Mouse (Mus musculus): ENCODE data around the gene Nol11. TPM values are rescaled to one million over a fixed set of nuclear protein-coding genes. Genes with fewer than 3 reads are reported as not detected.

Gene Nol11
- polyA plus RNA-seq (2016; fragmentation: Nextera tagmentation; extraction: Ambion mirVana) = 74.5 and 77.7 TPM in 2 replicates

GRCm38 (mm10) chr11:107188565-107189552, at the start of gene Nol11:
Nol11 (minus strand) TSS chr11:107189381.
- peak; percentile 100 for DNase-seq (ENCODE audit: low spot score)
- Histone ChIP-seq H3K36me3 (peaks cover 34% of the 10 kb centered on the region), H3K27me3 (ENCODE audit: low read depth, poor library complexity, severe bottlenecking) (no peaks in the 10 kb centered on the region), H3K9me3 (replicated peaks) (no peaks in the 10 kb centered on the region), H3K4me3 (peak within 1 kb of the TSS; percentile 78), H3K27ac (peak within 1 kb of the TSS; percentile 91), H3K4me1 (peaks cover 5% of the 10 kb centered on the region)
- WGBS = under 1% methylated on average over 62 of the region's 62 CpGs

- DNase-seq (ENCODE audit: low spot score) = no peak
- no peak overlapping the region for H3K4me3 ChIP-seq
- WGBS = 95% methylated on average over 6 of the region's 6 CpGs
- no peaks in the 10 kb centered on the region for H3K27me3 ChIP-seq (ENCODE audit: low read depth, poor library complexity, severe bottlenecking)
- no peaks in the 10 kb centered on the region for H3K9me3 ChIP-seq (replicated peaks)
- H3K36me3 ChIP-seq = peaks cover 12% of the 10 kb centered on the region
- no peak overlapping the region for H3K27ac ChIP-seq
- no peaks in the 10 kb centered on the region for H3K4me1 ChIP-seq
Observed at GRCm38 (mm10) chr11:107238506-107238905, 49.3 kb upstream of the Nol11 start.

GRCm38 (mm10) chr11:107237532-107237931, 48.4 kb upstream of the Nol11 start:
- Histone ChIP-seq H3K27ac (no peak overlapping the region), H3K4me3 (no peak overlapping the region), H3K27me3 (ENCODE audit: low read depth, poor library complexity, severe bottlenecking) (no peaks in the 10 kb centered on the region), H3K9me3 (replicated peaks) (no peaks in the 10 kb centered on the region), H3K4me1 (no peaks in the 10 kb centered on the region), H3K36me3 (peaks cover 21% of the 10 kb centered on the region)
- DNase-seq (ENCODE audit: low spot score) = no peak
- WGBS = 96% methylated on average over 4 of the region's 4 CpGs

GRCm38 (mm10) chr11:107233252-107233890, 44.2 kb upstream of the Nol11 start:
- DNase-seq (ENCODE audit: low spot score) = no peak
- no peaks in the 10 kb centered on the region for H3K9me3 ChIP-seq (replicated peaks)
- peaks cover 41% of the 10 kb centered on the region for H3K36me3 ChIP-seq
- peaks cover 14% of the 10 kb centered on the region for H3K4me1 ChIP-seq
- no peaks in the 10 kb centered on the region for H3K27me3 ChIP-seq (ENCODE audit: low read depth, poor library complexity, severe bottlenecking)
- no peak overlapping the region for H3K4me3 ChIP-seq
- H3K27ac ChIP-seq = no peak overlapping the region
- WGBS = 91% methylated on average over 5 of the region's 5 CpGs

GRCm38 (mm10) chr11:107230128-107230527, 40.9 kb upstream of the Nol11 start:
- Histone ChIP-seq H3K4me3 (no peak overlapping the region), H3K9me3 (replicated peaks) (no peaks in the 10 kb centered on the region), H3K27ac (no peak overlapping the region), H3K4me1 (peaks cover 14% of the 10 kb centered on the region), H3K36me3 (peaks cover 67% of the 10 kb centered on the region), H3K27me3 (ENCODE audit: low read depth, poor library complexity, severe bottlenecking) (no peaks in the 10 kb centered on the region)
- DNase-seq (ENCODE audit: low spot score) = no peak
- WGBS = 49% methylated on average over 10 of the region's 10 CpGs

GRCm38 (mm10) chr11:107226431-107226830, 37.2 kb upstream of the Nol11 start:
- H3K27ac ChIP-seq = no peak overlapping the region
- peaks cover 52% of the 10 kb centered on the region for H3K36me3 ChIP-seq
- peaks cover 38% of the 10 kb centered on the region for H3K4me1 ChIP-seq
- 96% methylated on average over 1 of the region's 1 CpGs for WGBS
- H3K9me3 ChIP-seq (replicated peaks) = no peaks in the 10 kb centered on the region
- H3K4me3 ChIP-seq = no peak overlapping the region
- DNase-seq (ENCODE audit: low spot score) = no peak
- H3K27me3 ChIP-seq (ENCODE audit: low read depth, poor library complexity, severe bottlenecking) = no peaks in the 10 kb centered on the region

GRCm38 (mm10) chr11:107226013-107226412, 36.8 kb upstream of the Nol11 start:
- H3K36me3 ChIP-seq = peaks cover 48% of the 10 kb centered on the region
- DNase-seq (ENCODE audit: low spot score) = no peak
- WGBS = 92% methylated on average over 10 of the region's 10 CpGs

GRCm38 (mm10) chr11:107225301-107225700, 36.1 kb upstream of the Nol11 start:
- Histone ChIP-seq H3K36me3 (peaks cover 48% of the 10 kb centered on the region), H3K4me3 (no peak overlapping the region), H3K4me1 (peaks cover 33% of the 10 kb centered on the region), H3K27me3 (ENCODE audit: low read depth, poor library complexity, severe bottlenecking) (no peaks in the 10 kb centered on the region), H3K27ac (no peak overlapping the region), H3K9me3 (replicated peaks) (no peaks in the 10 kb centered on the region)
- DNase-seq (ENCODE audit: low spot score) = no peak
- 91% methylated on average over 5 of the region's 5 CpGs for WGBS

More at GRCm38 (mm10) chr11:107226013-107226412, 36.8 kb upstream of the Nol11 start:
- Histone ChIP-seq H3K4me3 (no peak overlapping the region), H3K27me3 (ENCODE audit: low read depth, poor library complexity, severe bottlenecking) (no peaks in the 10 kb centered on the region), H3K4me1 (peaks cover 38% of the 10 kb centered on the region), H3K27ac (no peak overlapping the region), H3K9me3 (replicated peaks) (no peaks in the 10 kb centered on the region)

- no peak for DNase-seq (ENCODE audit: low spot score)
- no peak overlapping the region for H3K27ac ChIP-seq
- no peaks in the 10 kb centered on the region for H3K27me3 ChIP-seq (ENCODE audit: low read depth, poor library complexity, severe bottlenecking)
- no peak overlapping the region for H3K4me3 ChIP-seq
- 63% methylated on average over 8 of the region's 8 CpGs for WGBS
- H3K4me1 ChIP-seq = peaks cover 24% of the 10 kb centered on the region
- peaks cover 50% of the 10 kb centered on the region for H3K36me3 ChIP-seq
- H3K9me3 ChIP-seq (replicated peaks) = no peaks in the 10 kb centered on the region
Observed at GRCm38 (mm10) chr11:107223667-107224214, 34.6 kb upstream of the Nol11 start.

- peaks cover 44% of the 10 kb centered on the region for H3K36me3 ChIP-seq
- no peak for DNase-seq (ENCODE audit: low spot score)
- no peak overlapping the region for H3K27ac ChIP-seq
- no peaks in the 10 kb centered on the region for H3K27me3 ChIP-seq (ENCODE audit: low read depth, poor library complexity, severe bottlenecking)
- 86% methylated on average over 1 of the region's 1 CpGs for WGBS
- no peak overlapping the region for H3K4me3 ChIP-seq
- H3K9me3 ChIP-seq (replicated peaks) = no peaks in the 10 kb centered on the region
- H3K4me1 ChIP-seq = peaks cover 24% of the 10 kb centered on the region
Observed at GRCm38 (mm10) chr11:107223169-107223561, 34.0 kb upstream of the Nol11 start.

- H3K4me1 ChIP-seq = peaks cover 24% of the 10 kb centered on the region
- 84% methylated on average over 12 of the region's 12 CpGs for WGBS
- no peaks in the 10 kb centered on the region for H3K9me3 ChIP-seq (replicated peaks)
- H3K27me3 ChIP-seq (ENCODE audit: low read depth, poor library complexity, severe bottlenecking) = no peaks in the 10 kb centered on the region
- DNase-seq (ENCODE audit: low spot score) = no peak
- H3K36me3 ChIP-seq = peaks cover 39% of the 10 kb centered on the region
- H3K4me3 ChIP-seq = no peak overlapping the region
- no peak overlapping the region for H3K27ac ChIP-seq
Observed at GRCm38 (mm10) chr11:107222531-107223168, 33.5 kb upstream of the Nol11 start.

- Histone ChIP-seq H3K4me3 (no peak overlapping the region), H3K9me3 (replicated peaks) (no peaks in the 10 kb centered on the region), H3K36me3 (peaks cover 50% of the 10 kb centered on the region), H3K27me3 (ENCODE audit: low read depth, poor library complexity, severe bottlenecking) (no peaks in the 10 kb centered on the region), H3K4me1 (peaks cover 9% of the 10 kb centered on the region; the same call in 1 of the 2 replicates), H3K27ac (no peak overlapping the region)
- WGBS = 89% methylated on average over 9 of the region's 9 CpGs
- DNase-seq (ENCODE audit: low spot score) = no peak
Observed at GRCm38 (mm10) chr11:107215111-107215510, 25.9 kb upstream of the Nol11 start.
